Mouse (Mus musculus): ENCODE results near the gene Myl6. TPM values are rescaled to one million over a fixed set of nuclear protein-coding genes. Genes with fewer than 3 reads are reported as not detected.

Gene Myl6
- polyA plus RNA-seq (2015; fragmentation: Nextera tagmentation; extraction: Ambion mirVana) = 9,114 and 9,500 TPM in 2 replicates

GRCm38 (mm10) chr10:128493695-128494666 is at the start of gene Myl6:
TSS of gene Myl6 (minus strand) at chr10:128494145.

GRCm38 (mm10) chr10:128525671-128526308 is 31.8 kb upstream of the Myl6 start, which contains the start of gene Esyt1:
TSS of gene Esyt1 (minus strand) at chr10:128525871.

GRCm38 (mm10) chr10:128498590-128498989 is 4.6 kb upstream of the Myl6 start, which contains the start of gene Myl6b:
TSS of gene Myl6b (minus strand) at chr10:128498685.

GRCm38 (mm10) chr10:128458719-128459408 is 35.1 kb downstream of the Myl6 start, which contains the start of gene Smarcc2:
TSS of gene Smarcc2 (plus strand) at chr10:128459248.

Small RNAs within 50 kb of the gene (microRNA-seq; reads per million reads assigned to microRNA genes)
- gene Mir6916 (not detected), gene Mir8105 (not detected)

Other genes starting within 250 kb of the Myl6 start
- 0.12 TPM in 1 of 2 replicates, not detected in the other for gene Apon, start 240.0 kb downstream of the Myl6 start, polyA plus RNA-seq (2015; fragmentation: Nextera tagmentation; extraction: Ambion mirVana)
- gene Apof, start 225.5 kb downstream of the Myl6 start, polyA plus RNA-seq (2015; fragmentation: Nextera tagmentation; extraction: Ambion mirVana) = 0.46 and 1.4 TPM in 2 replicates
- gene Stat2, start 223.6 kb downstream of the Myl6 start, polyA plus RNA-seq (2015; fragmentation: Nextera tagmentation; extraction: Ambion mirVana) = 10.9 and 12.7 TPM in 2 replicates
- gene Il23a, start 195.4 kb downstream of the Myl6 start, polyA plus RNA-seq (2015; fragmentation: Nextera tagmentation; extraction: Ambion mirVana) = not detected in 2 replicates
- gene Pan2, start 190.8 kb downstream of the Myl6 start, polyA plus RNA-seq (2015; fragmentation: Nextera tagmentation; extraction: Ambion mirVana) = 11.6 and 12.1 TPM in 2 replicates
- gene Cnpy2, start 171.7 kb downstream of the Myl6 start, polyA plus RNA-seq (2015; fragmentation: Nextera tagmentation; extraction: Ambion mirVana) = 170 and 182 TPM in 2 replicates
- 150 and 164 TPM in 2 replicates for gene Cs, start 156.4 kb downstream of the Myl6 start, polyA plus RNA-seq (2015; fragmentation: Nextera tagmentation; extraction: Ambion mirVana)
- gene Coq10a, start 125.1 kb downstream of the Myl6 start, polyA plus RNA-seq (2015; fragmentation: Nextera tagmentation; extraction: Ambion mirVana) = 16.9 TPM in 2 replicates
- 6.7 and 7.2 TPM in 2 replicates for gene Ankrd52, start 117.0 kb downstream of the Myl6 start, polyA plus RNA-seq (2015; fragmentation: Nextera tagmentation; extraction: Ambion mirVana)
- gene Slc39a5, start 92.9 kb downstream of the Myl6 start, polyA plus RNA-seq (2015; fragmentation: Nextera tagmentation; extraction: Ambion mirVana) = 0.06 TPM in 1 of 2 replicates, not detected in the other
- 51.6 and 55.2 TPM in 2 replicates for gene Nabp2, start 82.7 kb downstream of the Myl6 start, polyA plus RNA-seq (2015; fragmentation: Nextera tagmentation; extraction: Ambion mirVana)
- gene Rnf41, start 82.5 kb downstream of the Myl6 start, polyA plus RNA-seq (2015; fragmentation: Nextera tagmentation; extraction: Ambion mirVana) = 26.1 and 26.5 TPM in 2 replicates
- 25.9 and 32.1 TPM in 2 replicates for gene Smarcc2, start 34.9 kb downstream of the Myl6 start, polyA plus RNA-seq (2015; fragmentation: Nextera tagmentation; extraction: Ambion mirVana)
- gene Myl6b, start 4.5 kb upstream of the Myl6 start, polyA plus RNA-seq (2015; fragmentation: Nextera tagmentation; extraction: Ambion mirVana) = 3.1 and 3.2 TPM in 2 replicates
- gene Esyt1, start 31.7 kb upstream of the Myl6 start, polyA plus RNA-seq (2015; fragmentation: Nextera tagmentation; extraction: Ambion mirVana) = 35.3 and 39.3 TPM in 2 replicates
- 6.9 and 8.0 TPM in 2 replicates for gene Zc3h10, start 53.6 kb upstream of the Myl6 start, polyA plus RNA-seq (2015; fragmentation: Nextera tagmentation; extraction: Ambion mirVana)
- 3,278 and 3,571 TPM in 2 replicates for gene Rpl41, start 55.2 kb upstream of the Myl6 start, polyA plus RNA-seq (2015; fragmentation: Nextera tagmentation; extraction: Ambion mirVana)
- 97.3 and 100 TPM in 2 replicates for gene Pa2g4, start 71.8 kb upstream of the Myl6 start, polyA plus RNA-seq (2015; fragmentation: Nextera tagmentation; extraction: Ambion mirVana)
- gene Erbb3, start 95.5 kb upstream of the Myl6 start, polyA plus RNA-seq (2015; fragmentation: Nextera tagmentation; extraction: Ambion mirVana) = 6.5 and 7.6 TPM in 2 replicates
- gene Rps26, start 132.6 kb upstream of the Myl6 start, polyA plus RNA-seq (2015; fragmentation: Nextera tagmentation; extraction: Ambion mirVana) = 632 and 654 TPM in 2 replicates
- gene Ikzf4, start 151.8 kb upstream of the Myl6 start, polyA plus RNA-seq (2015; fragmentation: Nextera tagmentation; extraction: Ambion mirVana) = 1.4 and 2.5 TPM in 2 replicates
- gene Suox, start 179.9 kb upstream of the Myl6 start, polyA plus RNA-seq (2015; fragmentation: Nextera tagmentation; extraction: Ambion mirVana) = 17.7 and 18.5 TPM in 2 replicates
- 64.6 and 72.6 TPM in 2 replicates for gene Rab5b, start 202.1 kb upstream of the Myl6 start, polyA plus RNA-seq (2015; fragmentation: Nextera tagmentation; extraction: Ambion mirVana)
- gene Pmel, start 210.1 kb upstream of the Myl6 start, polyA plus RNA-seq (2015; fragmentation: Nextera tagmentation; extraction: Ambion mirVana) = 1.1 and 1.2 TPM in 2 replicates
- 29.6 and 35.8 TPM in 2 replicates for gene Cdk2, start 210.9 kb upstream of the Myl6 start, polyA plus RNA-seq (2015; fragmentation: Nextera tagmentation; extraction: Ambion mirVana)

All from urinary bladder, postnatal 0 days (tissue).